Mouse (Mus musculus): ENCODE data around the gene 1810010D01Rik. TPM values are rescaled to one million over a fixed set of nuclear protein-coding genes. Genes with fewer than 3 reads are reported as not detected.

Gene 1810010D01Rik
- 0.42 and 0.88 TPM in 2 replicates for polyA plus RNA-seq (2012; rRNA removed)

DNA sequence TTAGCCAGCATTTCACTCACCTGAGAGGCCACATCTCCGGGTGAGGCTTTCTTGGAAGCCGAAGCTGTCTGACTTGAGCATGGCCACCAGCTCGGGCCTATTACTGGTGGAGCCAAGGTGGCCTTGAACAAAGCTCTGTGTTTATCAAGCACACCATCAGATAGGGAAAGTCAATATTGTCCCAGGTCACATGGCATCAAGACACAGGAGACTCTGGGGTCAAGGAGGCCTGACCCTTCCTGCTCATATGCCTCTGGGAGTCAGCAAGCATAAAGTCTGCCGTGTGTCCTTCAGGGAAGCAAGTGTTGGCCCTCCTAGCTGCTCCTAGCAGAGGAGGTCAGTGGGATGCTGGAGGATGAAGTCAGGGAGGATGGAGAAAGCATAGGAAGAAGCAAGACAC lies at the start of gene 1810010D01Rik:
TSS of gene 1810010D01Rik (minus strand) at position 114 of the 400 bp plus-strand sequence.
- no peak within 1 kb of the TSS for H3K27ac ChIP-seq (ENCODE audit: insufficient read depth, low read depth, low read length)
- H3K4me1 ChIP-seq (ENCODE audit: control insufficient read depth, insufficient read depth, low read length) = no peaks in the 10 kb centered on the region
- TF ChIP-seq CTCF (conservative IDR thresholded peaks at IDR 0.05; ENCODE audit: insufficient read depth, insufficient read length, low read depth, low read length) (no peak), POLR2A (IDR thresholded peaks at IDR 0.05; ENCODE audit: low read depth, low read length) (no peak)
- no peak within 1 kb of the TSS for H3K4me3 ChIP-seq (ENCODE audit: insufficient read depth, low read depth, low read length)
- WGBS = 91% methylated on average over 4 of the region's 4 CpGs
- H3K27me3 ChIP-seq (replicated peaks; ENCODE audit: control insufficient read depth, insufficient read depth, low read length) = no peaks in the 10 kb centered on the region
- H3K36me3 ChIP-seq (ENCODE audit: control insufficient read depth, insufficient read depth, low read length) = no peaks in the 10 kb centered on the region
- DNase-seq = no peak

DNA sequence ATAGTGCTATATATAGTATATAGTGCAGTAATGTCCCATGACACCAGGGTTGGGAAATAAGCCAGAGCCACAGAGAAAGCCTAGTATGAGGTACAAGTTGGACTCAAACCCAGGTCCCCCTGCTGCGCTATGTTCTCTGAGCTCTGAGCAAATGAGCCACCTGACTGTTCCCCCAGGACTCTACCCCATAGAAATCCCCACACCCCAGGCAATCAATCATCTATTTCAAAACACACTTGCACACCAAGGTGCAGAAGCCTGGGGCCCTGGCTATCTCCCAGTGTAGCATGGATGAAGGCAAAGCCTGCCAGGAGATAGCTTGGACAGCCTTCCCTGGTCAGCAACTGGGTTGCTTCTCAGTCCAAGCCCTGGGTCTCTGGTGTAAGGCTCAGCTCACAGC lies 48.2 kb upstream of the 1810010D01Rik start:
- no peak for TF ChIP-seq CTCF (conservative IDR thresholded peaks at IDR 0.05; ENCODE audit: insufficient read depth, insufficient read length, low read depth, low read length)
- no peak for TF ChIP-seq POLR2A (IDR thresholded peaks at IDR 0.05; ENCODE audit: low read depth, low read length)
- no peak overlapping the region for H3K4me3 ChIP-seq (ENCODE audit: insufficient read depth, low read depth, low read length)
- H3K4me1 ChIP-seq (ENCODE audit: control insufficient read depth, insufficient read depth, low read length) = no peaks in the 10 kb centered on the region
- no peaks in the 10 kb centered on the region for H3K27me3 ChIP-seq (replicated peaks; ENCODE audit: control insufficient read depth, insufficient read depth, low read length)
- no peak for DNase-seq
- H3K27ac ChIP-seq (ENCODE audit: insufficient read depth, low read depth, low read length) = no peak overlapping the region
- 100% methylated on average over 1 of the region's 1 CpGs for WGBS
- no peaks in the 10 kb centered on the region for H3K36me3 ChIP-seq (ENCODE audit: control insufficient read depth, insufficient read depth, low read length)

DNA sequence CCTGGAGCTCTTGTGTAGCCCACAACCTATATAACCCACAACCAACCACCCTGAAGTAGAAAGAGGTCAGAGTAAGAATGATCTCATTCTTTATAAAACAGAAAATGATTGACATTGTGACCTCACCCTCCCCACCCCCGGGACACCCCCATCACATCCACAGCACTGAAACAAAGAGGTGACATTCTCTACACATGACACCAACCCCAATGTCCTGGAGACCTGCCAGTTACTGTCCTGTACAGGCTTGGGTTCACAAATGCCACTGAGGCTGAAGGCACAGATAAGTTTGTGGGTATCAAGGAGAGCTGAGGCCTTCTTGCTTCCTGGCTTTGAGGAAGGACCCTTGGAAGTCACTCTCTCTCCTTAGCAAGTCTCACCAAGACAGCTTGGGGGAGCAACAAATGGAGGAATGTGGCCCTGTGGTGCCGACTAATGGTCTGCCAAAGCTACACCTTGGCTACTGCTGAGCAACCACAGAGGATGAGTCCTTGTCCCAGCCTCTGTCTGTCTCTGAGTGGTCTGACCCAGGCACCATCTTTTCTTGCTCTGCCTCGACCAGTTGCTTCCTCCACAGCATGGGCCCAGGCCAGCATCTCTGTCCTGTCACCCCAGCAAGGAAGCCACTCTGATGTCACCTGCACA lies 46.2 kb upstream of the 1810010D01Rik start:
- Histone ChIP-seq H3K27ac (ENCODE audit: insufficient read depth, low read depth, low read length) (no peak overlapping the region), H3K27me3 (replicated peaks; ENCODE audit: control insufficient read depth, insufficient read depth, low read length) (no peaks in the 10 kb centered on the region), H3K36me3 (ENCODE audit: control insufficient read depth, insufficient read depth, low read length) (no peaks in the 10 kb centered on the region), H3K4me1 (ENCODE audit: control insufficient read depth, insufficient read depth, low read length) (no peaks in the 10 kb centered on the region), H3K4me3 (ENCODE audit: insufficient read depth, low read depth, low read length) (no peak overlapping the region)
- DNase-seq = no peak
- 71% methylated on average over 3 of the region's 3 CpGs for WGBS
- TF ChIP-seq POLR2A (IDR thresholded peaks at IDR 0.05; ENCODE audit: low read depth, low read length) (no peak), CTCF (conservative IDR thresholded peaks at IDR 0.05; ENCODE audit: insufficient read depth, insufficient read length, low read depth, low read length) (no peak)

DNA sequence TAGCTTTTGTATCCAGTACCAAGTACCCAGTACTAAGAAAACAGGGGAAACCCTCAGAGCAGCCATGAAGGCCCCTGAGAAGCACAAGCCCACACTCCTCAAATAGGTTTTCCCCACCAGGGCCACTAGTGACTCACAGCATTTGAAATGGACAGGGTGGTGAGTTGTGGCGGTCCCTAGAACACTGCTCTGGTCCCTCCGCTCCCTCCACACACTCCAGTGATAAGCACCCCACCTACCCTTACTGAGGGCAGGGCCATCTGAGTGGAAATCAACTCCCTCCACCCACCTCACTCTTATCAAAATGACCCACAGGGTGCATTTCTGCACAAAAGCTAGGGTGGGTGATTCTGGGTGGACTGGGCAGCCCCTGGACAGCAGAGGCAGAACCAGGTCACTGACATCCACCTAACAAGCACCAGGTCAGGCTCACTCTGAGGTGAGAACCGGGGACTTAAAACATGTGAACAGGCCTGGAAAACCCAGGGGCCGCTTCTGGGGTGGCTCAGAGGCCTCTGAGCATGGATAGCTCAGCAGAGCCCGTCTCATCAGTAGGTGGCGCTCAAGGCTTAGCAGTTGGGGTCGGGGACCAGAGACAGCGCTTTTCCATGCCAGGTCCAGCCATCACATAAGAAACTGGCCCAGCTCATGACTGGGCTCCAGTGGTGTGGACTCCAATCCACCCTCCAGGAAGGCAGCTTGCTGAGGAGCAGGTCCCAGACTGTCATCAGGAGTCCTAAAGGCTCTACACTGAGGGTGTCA lies 45.0 kb upstream of the 1810010D01Rik start:
- WGBS = 38% methylated on average over 8 of the region's 8 CpGs
- peak; percentile 67 for DNase-seq

DNA sequence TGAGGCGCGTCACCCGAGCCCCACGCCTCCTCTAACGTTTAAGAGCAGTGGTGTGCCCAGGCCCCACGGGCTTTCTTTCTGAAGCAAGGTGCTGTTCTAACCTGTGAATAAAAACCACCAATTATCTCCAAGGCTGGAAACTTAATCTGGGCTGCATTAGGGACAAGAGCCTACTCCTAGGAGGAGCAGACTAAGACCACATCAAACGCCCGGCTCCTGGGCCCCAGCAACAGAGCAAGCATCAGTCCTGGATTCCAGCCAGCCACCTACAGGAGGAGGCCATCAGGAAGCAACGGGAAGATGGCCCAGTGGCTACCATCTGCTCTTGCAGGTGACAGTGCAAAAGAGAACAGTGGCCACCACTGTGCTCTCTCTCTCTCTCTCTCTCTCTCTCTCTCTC lies 42.3 kb upstream of the 1810010D01Rik start:
- H3K27me3 ChIP-seq (replicated peaks; ENCODE audit: control insufficient read depth, insufficient read depth, low read length) = no peaks in the 10 kb centered on the region
- H3K36me3 ChIP-seq (ENCODE audit: control insufficient read depth, insufficient read depth, low read length) = no peaks in the 10 kb centered on the region
- WGBS = 71% methylated on average over 9 of the region's 9 CpGs
- TF ChIP-seq CTCF (conservative IDR thresholded peaks at IDR 0.05; ENCODE audit: insufficient read depth, insufficient read length, low read depth, low read length) = no peak
- TF ChIP-seq POLR2A (IDR thresholded peaks at IDR 0.05; ENCODE audit: low read depth, low read length) = no peak
- no peak overlapping the region for H3K4me3 ChIP-seq (ENCODE audit: insufficient read depth, low read depth, low read length)
- H3K27ac ChIP-seq (ENCODE audit: insufficient read depth, low read depth, low read length) = no peak overlapping the region
- DNase-seq = no peak
- H3K4me1 ChIP-seq (ENCODE audit: control insufficient read depth, insufficient read depth, low read length) = no peaks in the 10 kb centered on the region

More for the DNA sequence above, 45.0 kb upstream of the 1810010D01Rik start:
- Histone ChIP-seq H3K36me3 (ENCODE audit: control insufficient read depth, insufficient read depth, low read length) (no peaks in the 10 kb centered on the region), H3K27ac (ENCODE audit: insufficient read depth, low read depth, low read length) (no peak overlapping the region), H3K27me3 (replicated peaks; ENCODE audit: control insufficient read depth, insufficient read depth, low read length) (no peaks in the 10 kb centered on the region), H3K4me1 (ENCODE audit: control insufficient read depth, insufficient read depth, low read length) (no peaks in the 10 kb centered on the region), H3K4me3 (ENCODE audit: insufficient read depth, low read depth, low read length) (no peak overlapping the region)
- TF ChIP-seq CTCF (conservative IDR thresholded peaks at IDR 0.05; ENCODE audit: insufficient read depth, insufficient read length, low read depth, low read length) = peak; percentile 86
- TF ChIP-seq POLR2A (IDR thresholded peaks at IDR 0.05; ENCODE audit: low read depth, low read length) = no peak

DNA sequence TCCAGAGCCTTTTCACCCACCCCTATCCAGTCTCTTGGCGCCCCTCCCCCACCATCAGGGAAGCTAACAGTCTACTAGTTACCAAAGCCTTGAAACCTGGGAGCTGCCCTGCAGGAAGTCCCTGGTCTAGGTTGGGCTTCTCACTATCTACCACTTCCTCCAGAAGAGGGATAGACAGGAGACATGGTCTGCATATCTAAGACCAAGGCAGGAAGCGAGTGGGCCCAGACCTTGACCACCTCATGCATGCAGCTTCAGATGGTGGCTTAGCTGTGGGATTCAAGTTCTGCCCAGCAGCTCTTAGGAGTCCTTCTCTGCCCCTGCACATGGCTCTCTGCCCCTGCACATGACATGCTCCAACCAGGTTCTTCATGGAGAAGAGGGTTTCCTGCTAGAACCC lies 41.0 kb upstream of the 1810010D01Rik start:
- no peaks in the 10 kb centered on the region for H3K4me1 ChIP-seq (ENCODE audit: control insufficient read depth, insufficient read depth, low read length)
- WGBS = 83% methylated on average over 2 of the region's 2 CpGs
- H3K4me3 ChIP-seq (ENCODE audit: insufficient read depth, low read depth, low read length) = no peak overlapping the region
- no peak overlapping the region for H3K27ac ChIP-seq (ENCODE audit: insufficient read depth, low read depth, low read length)
- no peaks in the 10 kb centered on the region for H3K27me3 ChIP-seq (replicated peaks; ENCODE audit: control insufficient read depth, insufficient read depth, low read length)
- DNase-seq = no peak
- no peak for TF ChIP-seq CTCF (conservative IDR thresholded peaks at IDR 0.05; ENCODE audit: insufficient read depth, insufficient read length, low read depth, low read length)
- no peak for TF ChIP-seq POLR2A (IDR thresholded peaks at IDR 0.05; ENCODE audit: low read depth, low read length)
- H3K36me3 ChIP-seq (ENCODE audit: control insufficient read depth, insufficient read depth, low read length) = no peaks in the 10 kb centered on the region

All from kidney, adult 2 months (tissue).